Mouse (Mus musculus) R1 (cell line): ENCODE results near the gene Setmar.

Source experiments
- DNase-seq: peaks from one replicate; pipeline ENCODE4 v3.0.0-alpha.2; 2018; ENCODE audit warnings: low read depth, low spot score

Gene Setmar

GRCm38 (mm10) chr6:108064918-108065526, at the start of gene Setmar:
TSS of gene Setmar (plus strand) at chr6:108065045.
- DNase-seq, result peak; percentile 93

- no peak for DNase-seq
These were observed 43.2 kb upstream of the Setmar start for GRCm38 (mm10) chr6:108021646-108022045.

GRCm38 (mm10) chr6:108055041-108055440, 9.8 kb upstream of the Setmar start:
- DNase-seq, result peak; percentile 45

- no peak for DNase-seq
These were observed 8.9 kb upstream of the Setmar start for GRCm38 (mm10) chr6:108055946-108056345.

GRCm38 (mm10) chr6:108057353-108057752, 7.5 kb upstream of the Setmar start:
- DNase-seq, result no peak

GRCm38 (mm10) chr6:108058066-108058465, 6.8 kb upstream of the Setmar start:
- no peak for DNase-seq

GRCm38 (mm10) chr6:108061121-108061520, 3.7 kb upstream of the Setmar start:
- DNase-seq, result no peak

GRCm38 (mm10) chr6:108065583-108065982, 738 bp downstream of the Setmar start:
- peak; percentile 92 for DNase-seq

GRCm38 (mm10) chr6:108070947-108071346, 6.1 kb downstream of the Setmar start:
- peak; percentile 85 for DNase-seq

GRCm38 (mm10) chr6:108073071-108073470, 8.2 kb downstream of the Setmar start:
- no peak for DNase-seq

GRCm38 (mm10) chr6:108073931-108074330, 9.1 kb downstream of the Setmar start:
- DNase-seq, result no peak

- DNase-seq, result no peak
These were observed 9.8 kb downstream of the Setmar start for GRCm38 (mm10) chr6:108074624-108075023.

- no peak for DNase-seq
These were observed 11.0 kb downstream of the Setmar start for GRCm38 (mm10) chr6:108075857-108076256.

GRCm38 (mm10) chr6:108091296-108091695, 26.5 kb downstream of the Setmar start:
- no peak for DNase-seq

- DNase-seq, result no peak
These were observed 27.8 kb downstream of the Setmar start for GRCm38 (mm10) chr6:108092646-108093045.

GRCm38 (mm10) chr6:108093449-108093848, 28.6 kb downstream of the Setmar start:
- DNase-seq, result no peak

- no peak for DNase-seq
These were observed 30.6 kb downstream of the Setmar start for GRCm38 (mm10) chr6:108095445-108095844.

GRCm38 (mm10) chr6:108098171-108098845, 33.5 kb downstream of the Setmar start:
- peak; percentile 85 for DNase-seq

GRCm38 (mm10) chr6:108098846-108099217, 34.0 kb downstream of the Setmar start:
- DNase-seq, result no peak

GRCm38 (mm10) chr6:108101936-108102830, 37.3 kb downstream of the Setmar start:
- no peak for DNase-seq

- peak; percentile 84 for DNase-seq
These were observed 42.5 kb downstream of the Setmar start for GRCm38 (mm10) chr6:108107376-108107775.

GRCm38 (mm10) chr6:108110336-108110735, 45.5 kb downstream of the Setmar start:
- peak; percentile 66 for DNase-seq
